Mouse (Mus musculus) cortical plate, adult 2 months (tissue): ENCODE results near the gene Fkbp10.

Source experiments
- CTCF ChIP-seq: fragments of 200-500 bp; IDR thresholded peaks from 2 replicates; pipeline ENCODE4 v1.5.1; 2011; ENCODE audit warnings: mild to moderate bottlenecking, control low read depth, low read length; ENCODE audit not compliant: insufficient read depth; ENCODE audit errors: extremely low read depth
- POLR2A ChIP-seq: fragments of 200-500 bp; IDR thresholded peaks from 2 replicates; pipeline ENCODE4 v1.6.1; 2011; ENCODE audit warnings: mild to moderate bottlenecking, low read length, control low read depth; ENCODE audit not compliant: insufficient read depth; ENCODE audit errors: extremely low read depth

DNA sequence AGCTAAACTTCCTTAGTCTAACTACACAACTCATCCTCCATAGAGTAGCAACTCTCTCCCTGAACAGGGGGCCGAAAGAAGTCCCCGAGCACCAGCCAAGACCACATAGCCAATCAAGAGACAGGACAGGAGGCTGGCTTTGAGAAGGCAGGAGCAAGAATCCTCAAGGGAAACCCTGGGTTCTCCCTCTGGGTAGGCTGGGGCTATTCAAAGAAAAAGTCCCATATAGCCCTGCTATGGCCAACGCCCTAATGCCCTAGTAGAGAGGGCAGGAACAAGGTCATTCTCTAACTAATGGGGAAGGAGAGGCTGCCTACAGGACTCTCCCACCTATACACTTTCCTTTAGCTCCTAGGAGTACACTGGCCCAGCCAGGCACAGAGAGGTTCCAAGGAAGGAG lies 30.5 kb upstream of the Fkbp10 start:
- TF ChIP-seq POLR2A = no peak
- TF ChIP-seq CTCF = no peak
